Mouse (Mus musculus): Measurements from ENCODE around the gene Prdm1. TPM values are rescaled to one million over a fixed set of nuclear protein-coding genes. Genes with fewer than 3 reads are reported as not detected.

Prdm1 gene
- polyA plus RNA-seq, 1 experiment: 2.9 TPM

GRCm38 (mm10) chr10:44459321-44460000, 68.8 kb downstream of the Prdm1 start:
- 16% methylated on average over 11 of the region's 11 CpGs for WGBS
- no peak for DNase-seq (ENCODE audit: low read depth, low spot score)

- no peak for DNase-seq (ENCODE audit: low read depth, low spot score)
- WGBS: 1% methylated on average over 54 of the region's 54 CpGs
These were observed 69.6 kb downstream of the Prdm1 start for GRCm38 (mm10) chr10:44458534-44459315.

- WGBS: 2% methylated on average over 25 of the region's 25 CpGs
- DNase-seq (ENCODE audit: low read depth, low spot score): no peak
These were observed 70.3 kb downstream of the Prdm1 start for GRCm38 (mm10) chr10:44457791-44458533.

- no peak for DNase-seq (ENCODE audit: low read depth, low spot score)
- WGBS: 17% methylated on average over 31 of the region's 31 CpGs
These were observed 71.3 kb downstream of the Prdm1 start for GRCm38 (mm10) chr10:44456757-44457595.

GRCm38 (mm10) chr10:44454753-44455152, 73.5 kb downstream of the Prdm1 start:
- 35% methylated on average over 4 of the region's 4 CpGs for WGBS
- peak; percentile 79 for DNase-seq (ENCODE audit: low read depth, low spot score)

- WGBS: 28% methylated on average over 2 of the region's 2 CpGs
These were observed 74.2 kb downstream of the Prdm1 start for GRCm38 (mm10) chr10:44454111-44454510.

GRCm38 (mm10) chr10:44450835-44451234, 77.5 kb downstream of the Prdm1 start:
- WGBS: 29% methylated on average over 2 of the region's 2 CpGs

More at GRCm38 (mm10) chr10:44454111-44454510, 74.2 kb downstream of the Prdm1 start:
- DNase-seq (ENCODE audit: low read depth, low spot score): no peak

GRCm38 (mm10) chr10:44450108-44450507, 78.2 kb downstream of the Prdm1 start:
- no peak for DNase-seq (ENCODE audit: low read depth, low spot score)
- 84% methylated on average over 13 of the region's 13 CpGs for WGBS

More at GRCm38 (mm10) chr10:44450835-44451234, 77.5 kb downstream of the Prdm1 start:
- DNase-seq (ENCODE audit: low read depth, low spot score): no peak

- 58% methylated on average over 5 of the region's 5 CpGs for WGBS
- DNase-seq (ENCODE audit: low read depth, low spot score): no peak
These were observed 78.6 kb downstream of the Prdm1 start for GRCm38 (mm10) chr10:44449666-44450065.

GRCm38 (mm10) chr10:44448165-44448564, 80.1 kb downstream of the Prdm1 start:
- 6% methylated on average over 12 of the region's 12 CpGs for WGBS
- no peak for DNase-seq (ENCODE audit: low read depth, low spot score)

GRCm38 (mm10) chr10:44447406-44448139, 80.7 kb downstream of the Prdm1 start:
- 28% methylated on average over 14 of the region's 14 CpGs for WGBS
- no peak for DNase-seq (ENCODE audit: low read depth, low spot score)

- no peak for DNase-seq (ENCODE audit: low read depth, low spot score)
These were observed 81.3 kb downstream of the Prdm1 start for GRCm38 (mm10) chr10:44447001-44447400.

GRCm38 (mm10) chr10:44444415-44444814, 83.9 kb downstream of the Prdm1 start:
- 84% methylated on average over 4 of the region's 4 CpGs for WGBS
- no peak for DNase-seq (ENCODE audit: low read depth, low spot score)

More at GRCm38 (mm10) chr10:44447001-44447400, 81.3 kb downstream of the Prdm1 start:
- WGBS: 32% methylated on average over 10 of the region's 10 CpGs

- DNase-seq (ENCODE audit: low read depth, low spot score): no peak
- WGBS: 87% methylated on average over 12 of the region's 12 CpGs
These were observed 84.6 kb downstream of the Prdm1 start for GRCm38 (mm10) chr10:44443696-44444095.

GRCm38 (mm10) chr10:44439732-44440131, 88.6 kb downstream of the Prdm1 start:
- 83% methylated on average over 11 of the region's 11 CpGs for WGBS

GRCm38 (mm10) chr10:44437614-44438013, 90.7 kb downstream of the Prdm1 start:
- no peak for DNase-seq (ENCODE audit: low read depth, low spot score)
- WGBS: 93% methylated on average over 1 of the region's 1 CpGs

More at GRCm38 (mm10) chr10:44439732-44440131, 88.6 kb downstream of the Prdm1 start:
- DNase-seq (ENCODE audit: low read depth, low spot score): no peak

GRCm38 (mm10) chr10:44435956-44436355, 92.3 kb downstream of the Prdm1 start:
- WGBS: 84% methylated on average over 4 of the region's 4 CpGs
- DNase-seq (ENCODE audit: low read depth, low spot score): no peak

GRCm38 (mm10) chr10:44434702-44435181, 93.6 kb downstream of the Prdm1 start:
- WGBS: 43% methylated on average over 6 of the region's 6 CpGs
- no peak for DNase-seq (ENCODE audit: low read depth, low spot score)

All from large intestine, adult 2 months (tissue).